ENCODE assay signal across 12 mouse cellular contexts in the genomic region with DNA sequence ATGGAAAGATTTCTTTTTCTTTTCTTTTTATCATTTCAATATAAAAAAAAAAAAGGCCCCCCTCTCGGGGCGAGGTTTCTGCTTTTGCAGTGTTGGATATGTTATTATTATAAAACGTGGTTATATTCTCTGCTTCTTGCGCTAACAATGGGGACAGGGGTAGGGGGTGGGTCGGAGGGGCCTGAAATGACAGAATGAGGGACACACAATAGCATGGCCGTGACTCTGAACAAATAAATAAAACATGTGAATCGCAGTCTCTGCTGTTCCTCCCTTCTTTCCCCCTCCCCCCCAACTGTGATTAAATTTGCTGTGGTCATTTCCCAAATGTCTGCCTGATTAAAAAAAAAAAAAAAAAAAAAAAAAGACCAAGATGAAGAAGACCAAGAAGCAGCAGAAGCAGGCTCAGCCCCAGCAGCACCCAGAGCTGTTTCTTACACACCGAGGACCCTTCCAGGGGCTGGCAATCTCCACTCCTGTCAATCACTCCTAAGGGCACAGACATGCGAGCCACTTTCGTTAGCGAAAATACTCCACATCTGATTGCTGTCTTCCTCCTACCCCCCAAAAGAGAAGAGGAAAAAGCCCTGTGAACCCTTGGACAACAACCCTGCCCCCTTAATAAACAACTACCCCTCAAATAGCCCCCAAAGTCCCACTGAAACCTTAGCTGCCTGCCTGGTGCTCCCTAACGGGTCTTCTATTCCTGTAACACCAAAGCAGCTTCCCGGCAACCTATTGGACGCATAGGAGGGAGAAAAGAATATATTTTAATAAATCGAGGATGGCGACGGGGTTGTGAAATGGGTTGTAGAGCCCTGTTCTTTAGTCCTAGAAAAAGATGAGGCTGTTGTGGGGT.
DNase-seq lines count a peak whose midpoint lies in the region; ATAC-seq lines count a peak whose summit lies in the region.
"Had no signal": no experiment of that assay in that cellular context is flagged by ENCODE, and none has a peak within 500 bp of the region (broad histone marks: within the 10 kb centered on the region; RNA-seq: fewer than 3 reads in every experiment).

No protein-coding gene starts in this region.

- DNase-seq in heart, postnatal 25 days (ENCODE audit: low spot score), result no peak
- DNase-seq in embryo, embryonic 10.5 days (ENCODE audit: low spot score), result peak; percentile 48
- peak; percentile 60 for DNase-seq in forebrain, embryonic 14.5 days (ENCODE audit: low spot score)
- no peak for DNase-seq in frontal cortex, postnatal 10 days (ENCODE audit: low spot score in 2 of 2)
- DNase-seq: cerebellum, adult 2 months; kidney, postnatal 36 days; right cerebral cortex, postnatal 14 days had no signal

- H3K27ac ChIP-seq in heart, embryonic 12.5 days (ENCODE audit: poor library complexity, severe bottlenecking), result no peak overlapping the region
- peak overlapping the region; percentile 88 for H3K27ac ChIP-seq in forebrain, embryonic 14.5 days (ENCODE audit: low read depth, low read length)
- H3K27ac ChIP-seq in midbrain, embryonic 12.5 days (replicated peaks), result peak overlapping the region; percentile 91

- WGBS in heart, embryonic 12.5 days, result 48% methylated on average over 17 of the region's 17 CpGs
- 15% methylated on average over 17 of the region's 17 CpGs for WGBS in forebrain, embryonic 14.5 days
- 13% methylated on average over 17 of the region's 17 CpGs for WGBS in midbrain, embryonic 12.5 days

- peak overlapping the region; percentile 61 for H3K4me2 ChIP-seq in heart, embryonic 12.5 days
- peak overlapping the region; percentile 49 for H3K4me2 ChIP-seq in forebrain, embryonic 14.5 days (ENCODE audit: low read length)
- H3K4me2 ChIP-seq in midbrain, embryonic 12.5 days (replicated peaks), result peak overlapping the region; percentile 52

- intact Hi-C loops in heart, postnatal 25 days (cut with DNase I), result no loop called here

- no peaks in the 10 kb centered on the region for H3K9me3 ChIP-seq in heart, embryonic 12.5 days (replicated peaks)
- H3K9me3 ChIP-seq in forebrain, embryonic 14.5 days (replicated peaks; ENCODE audit: control insufficient read depth, low read length), result no peaks in the 10 kb centered on the region
- no peaks in the 10 kb centered on the region for H3K9me3 ChIP-seq in midbrain, embryonic 12.5 days

- no peaks in the 10 kb centered on the region for H3K27me3 ChIP-seq in heart, embryonic 12.5 days (replicated peaks)
- H3K27me3 ChIP-seq in forebrain, embryonic 14.5 days (replicated peaks; ENCODE audit: control insufficient read depth, insufficient read depth, low read length), result 0 out of 2 replicates have a peak, but pooled peaks cover 8% of the 10 kb centered on the region
- peaks cover 5% of the 10 kb centered on the region; the same call in 1 of the 2 replicates for H3K27me3 ChIP-seq in midbrain, embryonic 12.5 days

- no peak for ATAC-seq in heart, embryonic 12.5 days (ENCODE audit: insufficient number of reproducible peaks, low FRiP score)
- ATAC-seq in forebrain, embryonic 14.5 days, result peak; percentile 72
- peak; percentile 73 for ATAC-seq in midbrain, embryonic 12.5 days (ENCODE audit: low FRiP score, low read depth)
- no peak for ATAC-seq in frontal cortex, adult (ENCODE audit: low TSS enrichment)
- ATAC-seq in erythroid progenitor cell, adult 5-6 weeks (replicated peaks; ENCODE audit: low FRiP score, poor library complexity, severe bottlenecking), result no peak

- H3K4me1 ChIP-seq in heart, embryonic 12.5 days (replicated peaks), result peaks cover 9% of the 10 kb centered on the region
- peaks cover 20% of the 10 kb centered on the region; the same call in 1 of the 2 replicates for H3K4me1 ChIP-seq in forebrain, embryonic 14.5 days (ENCODE audit: control insufficient read depth, insufficient read depth, low read length)
- H3K4me1 ChIP-seq in midbrain, embryonic 12.5 days, result peaks cover 48% of the 10 kb centered on the region

- no peak overlapping the region for H3K9ac ChIP-seq in heart, embryonic 12.5 days
- H3K9ac ChIP-seq in forebrain, embryonic 14.5 days (ENCODE audit: low read length), result peak overlapping the region; percentile 57
- no peak overlapping the region; the same call in 1 of the 2 replicates for H3K9ac ChIP-seq in midbrain, embryonic 12.5 days (replicated peaks)

- H3K4me3 ChIP-seq in heart, embryonic 12.5 days, result peak overlapping the region; percentile 30
- H3K4me3 ChIP-seq in forebrain, embryonic 14.5 days (ENCODE audit: low read depth, low read length), result peak overlapping the region; percentile 19
- H3K4me3 ChIP-seq in midbrain, embryonic 12.5 days, result peak overlapping the region; percentile 22; the same call in 1 of the 2 replicates
- H3K4me3 ChIP-seq: myocyte had no signal

- H3K36me3 ChIP-seq in heart, embryonic 12.5 days, result no peaks in the 10 kb centered on the region
- H3K36me3 ChIP-seq in forebrain, embryonic 14.5 days (ENCODE audit: control insufficient read depth, insufficient read depth, low read length), result no peaks in the 10 kb centered on the region
- no peaks in the 10 kb centered on the region for H3K36me3 ChIP-seq in midbrain, embryonic 12.5 days

Comparison
In these comparisons a context has a peak if more than half of its experiments do, and no peak if none do; other contexts are left out.
1. ATAC-seq: peak in forebrain, embryonic 14.5 days (single experiment) and midbrain, embryonic 12.5 days (single experiment); none in heart, embryonic 12.5 days (single experiment), frontal cortex, adult (single experiment) and erythroid progenitor cell, adult 5-6 weeks (single experiment).
2. DNase-seq: peak in embryo, embryonic 10.5 days (single experiment) and forebrain, embryonic 14.5 days (single experiment); none in heart, postnatal 25 days (single experiment) and frontal cortex, postnatal 10 days (0 of 2).
3. Peak in every context shown above with its lines, with median percentiles within 50 percentile points of each other: H3K4me2 ChIP-seq and H3K4me3 ChIP-seq.